Mouse (Mus musculus): ENCODE data around the gene Sptbn4. TPM values are rescaled to one million over a fixed set of nuclear protein-coding genes. Genes with fewer than 3 reads are reported as not detected.
"Not testable (repeated sequence)": the region's sequence is repeated elsewhere in the genome, so short reads cannot be mapped to it uniquely, and the experiment has no call there.

Gene Sptbn4
- 0.40 and 0.46 TPM in 2 replicates for polyA plus RNA-seq (2016; fragmentation: Nextera tagmentation; extraction: Ambion mirVana)

DNA sequence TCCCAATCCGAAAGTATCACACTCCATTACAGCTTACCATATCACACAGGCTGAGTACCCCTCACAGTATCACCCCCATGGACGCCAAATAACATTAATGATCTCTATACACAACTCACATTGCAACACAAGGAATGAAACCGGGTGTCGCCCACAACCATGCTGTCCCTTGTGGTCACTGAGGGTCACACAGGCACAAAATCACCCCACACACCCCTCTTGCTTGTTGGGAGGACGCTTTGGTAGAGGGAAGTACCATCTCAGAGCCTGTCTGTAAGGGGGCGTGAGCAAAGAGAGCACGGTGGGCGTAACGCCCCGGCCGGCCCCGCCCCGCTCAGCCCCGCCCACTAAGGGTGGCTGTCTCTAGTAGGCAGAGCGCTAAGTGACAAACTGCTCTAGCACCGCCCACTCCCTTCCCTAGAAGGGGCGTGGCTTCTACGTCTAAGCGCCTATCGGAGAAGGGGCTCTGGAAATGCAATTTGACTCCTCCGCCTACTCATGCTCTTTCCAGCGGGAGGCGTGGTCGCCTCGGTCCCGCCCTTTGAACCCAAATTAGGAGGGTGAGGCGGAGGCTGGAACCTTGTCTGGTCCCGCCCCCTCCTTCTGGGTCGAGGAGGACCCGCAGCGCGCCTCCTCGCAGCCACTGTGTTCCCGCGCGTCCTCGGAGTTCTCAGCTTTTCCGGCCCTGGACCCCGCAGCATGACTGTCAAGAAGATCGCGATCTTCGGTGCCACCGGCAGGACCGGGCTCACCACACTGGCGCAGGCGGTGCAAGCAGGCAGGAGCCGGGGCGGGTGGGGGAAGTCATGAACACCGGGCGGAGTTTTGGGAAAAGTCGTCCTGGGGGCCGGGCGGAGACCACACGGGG, at the start of gene Sptbn4, which contains the start of gene Blvrb:
Sptbn4 (minus strand) TSS at position 268 of the 868 bp plus-strand sequence.
Blvrb (plus strand) TSS at position 560 of the 868 bp plus-strand sequence.
- Histone ChIP-seq H3K36me3 (no peaks in the 10 kb centered on the region), H3K27ac (peak within 1 kb of the TSS; percentile 86), H3K9me3 (no peaks in the 10 kb centered on the region), H3K4me3 (peak within 1 kb of the TSS; percentile 73), H3K4me1 (peaks cover 24% of the 10 kb centered on the region), H3K27me3 (ENCODE audit: insufficient read depth, poor library complexity, severe bottlenecking) (peaks cover 31% of the 10 kb centered on the region)
- WGBS, result under 1% methylated on average over 54 of the region's 54 CpGs
- DNase-seq (ENCODE audit: low spot score), result peak; percentile 100

DNA sequence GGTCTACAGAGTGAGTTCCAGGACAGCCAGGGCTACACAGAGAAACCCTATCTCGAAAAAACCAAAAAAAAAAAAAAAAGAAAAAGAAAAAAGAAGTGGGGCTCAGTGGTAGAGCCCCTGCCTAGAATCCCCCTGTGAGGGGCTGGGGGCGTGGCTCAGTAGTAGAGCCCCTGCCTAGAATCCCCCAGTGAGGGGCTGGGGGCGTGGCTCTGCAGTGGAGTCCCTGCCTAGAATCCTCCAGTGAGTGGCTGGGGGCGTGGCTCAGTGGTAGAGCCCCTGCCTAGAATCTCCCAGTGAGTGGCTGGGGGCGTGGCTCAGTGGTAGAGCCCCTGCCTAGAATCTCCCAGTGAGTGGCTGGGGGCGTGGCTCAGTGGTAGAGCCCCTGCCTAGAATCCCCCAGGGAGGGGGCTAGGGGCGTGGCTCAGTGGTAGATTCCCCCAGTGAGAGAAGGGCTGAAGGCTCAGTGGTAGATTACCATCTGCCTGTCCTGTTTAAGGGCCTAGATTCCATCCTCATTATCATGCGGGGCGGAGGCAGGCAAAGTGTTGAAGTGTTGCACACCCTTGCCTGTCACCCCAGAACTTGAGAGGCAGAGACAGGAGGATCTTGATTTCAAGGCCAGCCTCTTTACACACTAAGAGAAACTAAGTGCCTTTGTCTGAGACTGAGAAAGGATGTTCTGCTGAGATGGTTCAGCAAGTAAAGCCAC, 47.3 kb upstream of the Sptbn4 start:
- 85% methylated on average over 9 of the region's 9 CpGs for WGBS
- not testable (repeated sequence) for DNase-seq (ENCODE audit: low spot score)

DNA sequence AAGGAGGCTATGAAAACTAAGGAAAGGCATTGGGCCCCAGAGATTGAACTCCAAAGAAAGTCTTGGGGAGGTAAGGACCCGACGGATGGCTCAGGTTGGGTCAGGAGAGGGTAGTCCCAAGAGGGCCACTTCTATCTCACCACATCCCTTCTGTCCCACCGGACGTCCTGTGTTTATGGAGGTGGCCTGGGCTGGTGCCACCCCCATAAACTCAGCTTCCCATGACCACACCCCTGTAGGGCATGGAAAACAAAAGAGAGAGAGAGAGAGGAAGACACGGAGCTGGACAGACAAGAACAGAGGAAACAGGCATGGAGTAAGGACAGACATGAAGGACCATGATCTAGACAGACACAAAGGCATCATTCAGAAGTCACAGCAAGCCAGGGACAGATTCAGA, 46.0 kb upstream of the Sptbn4 start:
- no peak for DNase-seq (ENCODE audit: low spot score)
- Histone ChIP-seq H3K4me1 (peaks cover 58% of the 10 kb centered on the region), H3K9me3 (no peaks in the 10 kb centered on the region), H3K4me3 (no peak overlapping the region), H3K27ac (peak overlapping the region; percentile 42), H3K36me3 (peaks cover 14% of the 10 kb centered on the region), H3K27me3 (ENCODE audit: insufficient read depth, poor library complexity, severe bottlenecking) (no peaks in the 10 kb centered on the region)
- 85% methylated on average over 5 of the region's 5 CpGs for WGBS

More for the DNA sequence above, 47.3 kb upstream of the Sptbn4 start:
- not testable (repeated sequence) for H3K27ac ChIP-seq; H3K27me3 ChIP-seq (ENCODE audit: insufficient read depth, poor library complexity, severe bottlenecking); H3K4me3 ChIP-seq; H3K36me3 ChIP-seq; H3K9me3 ChIP-seq
- peaks cover 49% of the 10 kb centered on the region for H3K4me1 ChIP-seq

DNA sequence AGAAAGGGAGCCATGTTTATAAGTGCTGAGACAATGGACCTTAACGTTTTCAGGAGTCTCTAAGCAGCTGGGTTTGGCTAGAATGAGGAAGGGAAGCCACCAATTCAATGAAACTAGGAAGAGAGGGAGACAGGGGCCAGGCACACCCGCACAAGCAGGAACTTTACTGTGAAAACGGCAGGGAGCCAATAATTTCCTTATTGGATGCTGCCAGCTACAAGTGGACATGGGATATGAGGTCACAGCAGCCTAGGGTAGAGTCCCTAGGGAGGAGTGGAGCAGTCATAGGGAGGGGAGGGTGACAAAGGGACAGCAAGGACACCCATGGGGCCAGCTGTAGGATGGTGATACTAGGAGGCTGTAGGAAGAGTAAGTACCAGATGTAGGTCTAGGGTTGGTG, 45.5 kb upstream of the Sptbn4 start:
- no peak overlapping the region for H3K4me3 ChIP-seq
- no peaks in the 10 kb centered on the region for H3K27me3 ChIP-seq (ENCODE audit: insufficient read depth, poor library complexity, severe bottlenecking)
- no peaks in the 10 kb centered on the region for H3K9me3 ChIP-seq
- H3K36me3 ChIP-seq, result peaks cover 14% of the 10 kb centered on the region
- peak overlapping the region; percentile 42; the same call in 1 of the 2 replicates for H3K27ac ChIP-seq
- no peak for DNase-seq (ENCODE audit: low spot score)
- 72% methylated on average over 3 of the region's 3 CpGs for WGBS
- peaks cover 62% of the 10 kb centered on the region for H3K4me1 ChIP-seq

DNA sequence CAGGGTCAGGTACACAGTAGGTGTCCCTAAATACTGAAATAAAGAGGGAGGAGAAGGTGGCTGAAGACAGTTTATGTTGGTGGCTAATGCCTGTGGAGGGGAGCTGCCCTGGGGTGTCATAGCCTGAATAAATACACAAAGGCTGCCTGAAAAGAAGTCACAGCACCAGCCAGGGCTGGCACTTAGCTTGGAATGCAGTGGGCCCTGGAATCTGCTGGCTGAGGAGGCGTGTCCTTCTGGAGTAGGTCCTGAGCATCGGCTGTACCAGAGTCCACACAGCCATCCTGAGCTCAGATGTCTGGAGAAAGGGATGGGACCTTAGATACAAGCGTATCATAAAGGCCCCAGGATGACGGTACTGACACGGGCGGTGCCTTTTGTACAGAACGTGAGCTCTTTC, 44.4 kb upstream of the Sptbn4 start:
- peaks cover 57% of the 10 kb centered on the region for H3K4me1 ChIP-seq
- 57% methylated on average over 7 of the region's 7 CpGs for WGBS
- H3K36me3 ChIP-seq, result peaks cover 14% of the 10 kb centered on the region
- no peak for DNase-seq (ENCODE audit: low spot score)
- H3K27ac ChIP-seq, result peak overlapping the region; percentile 93
- no peaks in the 10 kb centered on the region for H3K9me3 ChIP-seq
- no peak overlapping the region for H3K4me3 ChIP-seq
- no peaks in the 10 kb centered on the region for H3K27me3 ChIP-seq (ENCODE audit: insufficient read depth, poor library complexity, severe bottlenecking)

DNA sequence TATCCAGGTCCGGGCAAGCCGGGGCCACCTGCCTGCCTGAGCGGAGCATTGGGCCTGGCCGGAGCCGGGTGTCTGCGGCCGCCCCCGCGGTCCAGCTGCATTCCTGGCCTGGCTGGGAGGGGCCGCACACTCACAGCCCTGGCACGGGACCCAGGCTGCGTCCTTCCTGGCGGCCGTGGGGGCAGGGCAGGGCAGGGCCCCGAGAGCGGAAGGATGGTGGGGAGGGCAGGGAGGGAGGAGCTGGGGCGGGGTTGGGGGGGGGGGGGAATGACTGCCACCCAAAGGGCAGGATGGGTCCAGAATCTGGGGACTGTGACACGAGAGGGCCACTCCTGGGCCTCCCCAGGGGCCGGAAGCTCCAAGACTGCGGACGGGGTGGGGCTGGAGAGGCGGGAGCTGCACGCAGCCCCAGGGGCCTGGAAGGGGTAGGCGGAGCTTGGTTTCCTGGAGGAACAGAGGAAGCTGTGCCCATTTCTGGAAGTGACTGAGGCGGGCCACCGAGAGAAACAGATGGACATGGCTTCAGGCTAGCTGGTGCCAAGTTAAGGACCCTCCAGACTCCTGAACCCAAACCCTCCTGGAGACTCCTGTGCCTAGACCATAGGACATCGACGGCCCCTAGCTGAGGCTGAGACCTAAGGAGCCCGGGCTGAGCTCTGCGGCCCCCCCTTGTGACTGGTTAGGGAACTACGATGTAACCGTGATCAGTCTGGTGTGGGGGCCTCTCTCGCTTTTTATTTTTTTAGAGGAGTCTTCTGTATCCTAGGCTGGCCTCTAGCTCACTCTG, 43.2 kb upstream of the Sptbn4 start:
- no peaks in the 10 kb centered on the region for H3K27me3 ChIP-seq (ENCODE audit: insufficient read depth, poor library complexity, severe bottlenecking)
- peak overlapping the region; percentile 93 for H3K27ac ChIP-seq
- H3K4me1 ChIP-seq, result peaks cover 52% of the 10 kb centered on the region
- no peaks in the 10 kb centered on the region for H3K9me3 ChIP-seq
- H3K4me3 ChIP-seq, result peak overlapping the region; percentile 56
- H3K36me3 ChIP-seq, result peaks cover 14% of the 10 kb centered on the region
- under 1% methylated on average over 33 of the region's 33 CpGs for WGBS
- peak; percentile 97 for DNase-seq (ENCODE audit: low spot score)

DNA sequence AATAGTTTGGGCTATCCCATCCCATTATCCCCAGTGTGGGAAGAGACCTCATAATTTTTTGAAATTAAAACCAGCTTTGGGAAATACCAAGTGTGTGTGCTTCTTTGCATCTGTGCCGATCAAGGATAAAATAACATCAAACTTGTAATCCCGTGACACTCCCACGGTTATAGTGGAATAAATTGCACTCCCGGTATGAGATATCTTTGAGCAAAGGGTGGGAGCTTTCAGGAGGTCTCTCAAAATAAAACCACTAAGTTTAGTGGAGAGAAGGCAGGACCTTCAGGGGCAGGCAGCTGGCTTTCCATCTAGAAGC, 42.7 kb upstream of the Sptbn4 start:
- H3K9me3 ChIP-seq, result no peaks in the 10 kb centered on the region
- H3K4me1 ChIP-seq, result peaks cover 55% of the 10 kb centered on the region
- peaks cover 14% of the 10 kb centered on the region for H3K36me3 ChIP-seq
- no peaks in the 10 kb centered on the region for H3K27me3 ChIP-seq (ENCODE audit: insufficient read depth, poor library complexity, severe bottlenecking)
- DNase-seq (ENCODE audit: low spot score), result no peak
- WGBS, result 35% methylated on average over 4 of the region's 4 CpGs
- peak overlapping the region; percentile 56 for H3K4me3 ChIP-seq
- H3K27ac ChIP-seq, result peak overlapping the region; percentile 93

DNA sequence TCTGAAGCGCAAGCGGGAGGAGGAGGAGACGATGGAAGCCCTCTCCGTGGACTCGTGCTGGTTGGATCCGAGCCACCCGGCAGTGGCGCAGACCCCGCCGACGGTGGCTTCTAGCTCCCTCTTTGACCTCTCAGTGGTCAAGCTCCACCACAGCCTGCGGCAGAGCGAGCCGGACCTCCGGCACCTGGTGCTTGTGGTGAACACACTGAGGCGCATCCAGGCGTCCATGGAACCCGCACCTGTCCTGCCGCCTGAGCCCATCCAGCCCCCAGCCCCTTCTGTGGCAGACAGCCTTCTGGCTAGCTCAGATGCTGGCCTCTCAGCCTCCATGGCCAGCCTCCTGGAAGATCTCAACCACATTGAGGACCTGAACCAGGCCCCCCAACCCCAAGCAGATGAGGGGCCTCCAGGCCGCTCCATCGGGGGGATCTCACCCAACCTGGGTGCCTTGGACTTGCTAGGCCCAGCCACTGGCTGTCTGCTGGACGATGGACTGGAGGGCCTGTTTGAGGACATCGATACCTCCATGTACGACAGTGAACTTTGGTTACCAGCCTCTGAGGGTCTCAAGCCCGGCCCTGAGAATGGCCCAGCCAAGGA, 41.9 kb upstream of the Sptbn4 start:
- Histone ChIP-seq H3K9me3 (no peaks in the 10 kb centered on the region), H3K4me1 (peaks cover 55% of the 10 kb centered on the region), H3K36me3 (peaks cover 14% of the 10 kb centered on the region), H3K27me3 (ENCODE audit: insufficient read depth, poor library complexity, severe bottlenecking) (no peaks in the 10 kb centered on the region), H3K4me3 (peak overlapping the region; percentile 27), H3K27ac (peak overlapping the region; percentile 93)
- peak; percentile 74 for DNase-seq (ENCODE audit: low spot score)
- 90% methylated on average over 25 of the region's 25 CpGs for WGBS

DNA sequence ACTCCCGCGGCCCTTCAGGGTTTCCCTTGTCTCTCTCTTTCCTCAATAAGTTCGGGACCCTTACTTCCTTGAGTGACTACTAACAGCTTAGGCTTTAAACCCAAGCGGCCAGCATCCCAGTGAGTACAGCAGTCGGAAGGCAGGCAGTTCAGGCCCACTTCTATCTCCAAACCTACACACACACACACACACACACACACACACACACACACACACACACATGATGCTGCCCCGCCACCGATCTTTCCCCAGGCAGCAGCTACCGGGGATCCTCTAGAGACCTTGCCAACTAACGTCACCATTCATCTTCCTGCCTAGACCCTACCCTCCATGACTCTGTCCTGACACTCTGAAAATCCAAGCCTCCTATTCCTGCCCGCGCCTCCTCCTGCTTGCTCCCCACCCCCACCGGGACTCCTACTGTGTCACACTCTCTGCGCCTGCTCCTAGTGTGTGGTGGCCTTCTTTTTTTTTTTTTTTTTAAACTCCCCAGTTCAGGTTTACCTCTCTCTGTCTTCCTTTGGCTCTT, 40.3 kb upstream of the Sptbn4 start:
- Histone ChIP-seq H3K36me3 (peaks cover 14% of the 10 kb centered on the region), H3K27ac (peak overlapping the region; percentile 97), H3K4me1 (peaks cover 51% of the 10 kb centered on the region), H3K27me3 (ENCODE audit: insufficient read depth, poor library complexity, severe bottlenecking) (no peaks in the 10 kb centered on the region), H3K9me3 (no peaks in the 10 kb centered on the region), H3K4me3 (peak overlapping the region; percentile 81)
- under 1% methylated on average over 13 of the region's 13 CpGs for WGBS
- DNase-seq (ENCODE audit: low spot score), result peak; percentile 87

DNA sequence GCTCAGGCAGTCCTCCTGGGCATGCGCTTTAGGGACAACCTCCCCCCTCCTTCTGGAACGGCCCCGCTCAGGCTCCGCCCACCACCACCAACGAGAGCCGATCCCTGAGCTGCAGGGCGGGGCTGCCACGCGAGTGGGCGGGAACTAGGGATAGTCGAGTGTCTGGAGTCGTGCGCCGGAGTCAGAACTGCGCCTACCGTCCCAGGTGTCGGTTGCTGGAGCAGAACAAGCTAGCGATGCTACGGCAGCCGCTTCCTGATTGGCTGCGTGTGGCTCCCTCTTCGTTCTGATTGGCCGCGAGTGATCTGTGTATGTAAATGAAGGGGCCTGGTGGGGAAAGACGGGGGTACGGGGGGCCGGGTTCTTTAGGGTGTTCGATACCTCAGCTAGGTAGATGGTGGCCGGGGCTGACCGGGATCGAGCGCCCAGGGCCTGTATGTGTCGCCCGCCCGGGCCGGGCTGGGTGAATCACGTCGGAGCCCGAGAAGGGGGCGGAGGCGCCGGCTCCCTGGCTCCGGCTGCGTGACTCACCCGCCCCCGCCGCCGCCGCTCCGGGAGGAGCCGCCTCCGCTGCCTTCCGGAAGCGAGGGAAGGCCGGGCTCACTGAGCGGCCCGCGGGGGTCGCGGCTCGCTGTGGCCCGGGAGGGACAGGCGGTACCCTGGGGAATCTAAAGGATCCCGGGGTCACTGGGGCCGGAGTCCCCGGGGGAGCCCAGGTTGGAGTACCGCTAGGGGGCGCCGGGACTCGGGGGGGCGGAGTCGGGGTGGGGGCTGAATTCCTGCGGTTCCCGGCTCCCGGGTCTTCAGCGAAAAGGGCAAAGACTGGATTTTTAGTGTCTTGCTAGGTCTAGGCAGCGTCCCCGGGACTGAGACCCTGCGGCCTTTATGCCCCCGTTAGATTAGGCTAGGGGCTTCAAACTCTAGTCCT, 39.5 kb upstream of the Sptbn4 start, which contains the start of gene Sertad1:
Sertad1 (plus strand) TSS at position 141 of the 928 bp plus-strand sequence.
- no peaks in the 10 kb centered on the region for H3K9me3 ChIP-seq
- H3K27me3 ChIP-seq (ENCODE audit: insufficient read depth, poor library complexity, severe bottlenecking), result no peaks in the 10 kb centered on the region
- peak within 1 kb of the TSS; percentile 97 for H3K27ac ChIP-seq
- H3K4me3 ChIP-seq, result peak within 1 kb of the TSS; percentile 81
- H3K4me1 ChIP-seq, result peaks cover 51% of the 10 kb centered on the region
- H3K36me3 ChIP-seq, result peaks cover 14% of the 10 kb centered on the region
- peak; percentile 100 for DNase-seq (ENCODE audit: low spot score)
- WGBS, result under 1% methylated on average over 80 of the region's 80 CpGs

DNA sequence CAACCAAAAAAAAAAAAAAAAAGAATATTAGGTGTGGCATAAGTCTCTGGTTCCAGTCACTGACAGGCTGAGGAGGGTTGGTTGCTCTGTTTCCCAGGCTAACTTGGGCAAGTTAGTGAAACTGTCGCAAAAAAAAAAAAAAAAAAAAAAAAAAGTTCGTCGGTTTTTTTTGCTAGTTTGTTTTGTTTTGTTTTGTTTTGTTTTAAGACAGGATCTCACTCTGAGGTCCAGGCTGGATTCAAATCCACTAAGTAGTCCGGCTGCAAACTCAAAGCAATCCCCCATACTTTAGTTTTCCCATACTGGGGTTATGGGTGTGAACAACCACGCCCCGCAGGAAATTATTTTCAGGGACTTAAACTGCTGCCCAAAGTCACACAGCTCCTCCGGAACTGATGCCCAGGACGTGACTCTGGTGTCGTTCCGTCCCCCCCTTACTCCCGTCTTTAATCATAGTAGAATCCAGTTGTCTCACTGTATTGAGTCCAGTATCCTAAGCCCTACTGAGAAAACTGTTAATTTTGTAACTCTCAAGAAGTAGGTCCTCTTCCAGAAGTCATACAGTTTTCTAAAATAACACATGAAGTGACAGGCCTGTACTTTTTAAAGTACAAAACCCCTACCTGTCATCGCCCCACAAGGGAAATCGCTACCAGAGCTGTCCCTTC, 38.8 kb upstream of the Sptbn4 start:
- no peaks in the 10 kb centered on the region for H3K9me3 ChIP-seq
- no peak for DNase-seq (ENCODE audit: low spot score)
- peak overlapping the region; percentile 81 for H3K4me3 ChIP-seq
- WGBS, result 3% methylated on average over 13 of the region's 13 CpGs
- H3K4me1 ChIP-seq, result peaks cover 51% of the 10 kb centered on the region
- peaks cover 14% of the 10 kb centered on the region for H3K36me3 ChIP-seq
- H3K27me3 ChIP-seq (ENCODE audit: insufficient read depth, poor library complexity, severe bottlenecking), result no peaks in the 10 kb centered on the region
- peak overlapping the region; percentile 97 for H3K27ac ChIP-seq

All from heart, embryonic 10.5 days (tissue).